Mouse (Mus musculus) heart, embryonic 11.5 days (tissue): Measurements from ENCODE around the gene Runx2. TPM values are rescaled to one million over a fixed set of nuclear protein-coding genes. Genes with fewer than 3 reads are reported as not detected.

ENCODE experiments used
- ATAC-seq: fragments of 200-750 bp; cut with Nextera tagmentation; replicated peaks from 2 replicates; pipeline ENCODE4 v1.8.0; 2017; ENCODE audit warnings: moderate library complexity; ENCODE audit not compliant: insufficient number of reproducible peaks, low FRiP score, low TSS enrichment
- H3K27ac ChIP-seq: fragments of 300-500 bp; sonication (generic); 2 replicates; pipeline ENCODE4 v1.5.1; 2014; ENCODE audit warnings: mild to moderate bottlenecking, low read depth, low read length
- H3K27me3 ChIP-seq: fragments of 300-500 bp; sonication (generic); 2 replicates; pipeline ENCODE4 v1.6.1; 2014; ENCODE audit warnings: mild to moderate bottlenecking, low read length, mixed read lengths; ENCODE audit not compliant: control insufficient read depth, insufficient read depth
- H3K36me3 ChIP-seq: fragments of 300-500 bp; sonication (generic); 2 replicates; pipeline ENCODE4 v1.6.1; 2014; ENCODE audit warnings: mild to moderate bottlenecking, low read length, moderate library complexity, mixed read lengths; ENCODE audit not compliant: control insufficient read depth, insufficient read depth
- H3K4me1 ChIP-seq: fragments of 300-500 bp; sonication (generic); 2 replicates; pipeline ENCODE4 v1.6.1; 2014; ENCODE audit warnings: low read length; ENCODE audit not compliant: control insufficient read depth, insufficient read depth
- H3K4me2 ChIP-seq: fragments of 300-500 bp; sonication (generic); 2 replicates; pipeline ENCODE4 v1.6.1; 2014; ENCODE audit warnings: mild to moderate bottlenecking, moderate library complexity
- H3K4me3 ChIP-seq: fragments of 300-500 bp; sonication (generic); 2 replicates; pipeline ENCODE4 v1.5.1; 2014; ENCODE audit warnings: low read depth, low read length
- H3K9ac ChIP-seq: fragments of 300-500 bp; sonication (generic); 2 replicates; pipeline ENCODE4 v1.6.1; 2014; ENCODE audit warnings: mild to moderate bottlenecking, low read depth, low read length, moderate library complexity
- H3K9me3 ChIP-seq: fragments of 300-500 bp; sonication (generic); replicated peaks from 2 replicates; pipeline ENCODE4 v1.6.1; 2016; ENCODE audit warnings: low read length; ENCODE audit not compliant: control insufficient read depth
- WGBS: fragments of 180-500 bp; shearing (Covaris S2); extraction: QIAGEN DNeasy Blood & Tissue Kit; methylation state at CpG from one replicate; pipeline ENCODE4 v1.1.7; 2014; ENCODE audit not compliant: insufficient replicate concordance; 5-methylcytosine and 5-hydroxymethylcytosine counted together
- polyA plus RNA-seq: library from polyadenylated mRNA; unstranded; fragments of >200 nt; fragmentation: Nextera tagmentation; extraction: Ambion mirVana; gene quantifications from 2 replicates; pipeline ENCODE4 v1.2.1, GENCODE M21; 2014

Runx2 gene
- polyA plus RNA-seq, 1 experiment from 2014 or later: 0.62 TPM

- H3K9me3 ChIP-seq: no peaks in the 10 kb centered on the region
Observed at GRCm38 (mm10) chr17:44605749-44606148, 208.8 kb downstream of the Runx2 start.

GRCm38 (mm10) chr17:44603170-44603569, 211.4 kb downstream of the Runx2 start:
- no peak overlapping the region for H3K4me3 ChIP-seq
- H3K27me3 ChIP-seq: no peaks in the 10 kb centered on the region
- H3K36me3 ChIP-seq: no peaks in the 10 kb centered on the region
- no peaks in the 10 kb centered on the region for H3K9me3 ChIP-seq
- no peak overlapping the region for H3K27ac ChIP-seq
- H3K4me2 ChIP-seq: no peak overlapping the region
- no peak for ATAC-seq
- no peak overlapping the region for H3K9ac ChIP-seq
- 58% methylated on average over 4 of the region's 4 CpGs for WGBS
- no peaks in the 10 kb centered on the region for H3K4me1 ChIP-seq

More at GRCm38 (mm10) chr17:44605749-44606148, 208.8 kb downstream of the Runx2 start:
- no peak overlapping the region for H3K4me3 ChIP-seq
- H3K4me1 ChIP-seq: 0 out of 2 replicates have a peak, but pooled peaks cover 3% of the 10 kb centered on the region
- H3K27me3 ChIP-seq: no peaks in the 10 kb centered on the region
- no peak overlapping the region for H3K4me2 ChIP-seq
- no peak overlapping the region for H3K9ac ChIP-seq
- no peak overlapping the region for H3K27ac ChIP-seq
- ATAC-seq: no peak
- WGBS: 91% methylated on average over 3 of the region's 3 CpGs
- no peaks in the 10 kb centered on the region for H3K36me3 ChIP-seq

GRCm38 (mm10) chr17:44601317-44602021, 213.1 kb downstream of the Runx2 start:
- Histone ChIP-seq H3K36me3 (no peaks in the 10 kb centered on the region), H3K9ac (no peak overlapping the region), H3K4me3 (no peak overlapping the region), H3K4me2 (no peak overlapping the region), H3K27me3 (no peaks in the 10 kb centered on the region), H3K4me1 (no peaks in the 10 kb centered on the region), H3K9me3 (no peaks in the 10 kb centered on the region), H3K27ac (no peak overlapping the region)
- WGBS: 66% methylated on average over 11 of the region's 11 CpGs
- ATAC-seq: no peak

- Histone ChIP-seq H3K9me3 (no peaks in the 10 kb centered on the region), H3K36me3 (no peaks in the 10 kb centered on the region), H3K4me2 (no peak overlapping the region), H3K27ac (no peak overlapping the region), H3K9ac (no peak overlapping the region), H3K4me1 (no peaks in the 10 kb centered on the region), H3K27me3 (no peaks in the 10 kb centered on the region), H3K4me3 (no peak overlapping the region)
- 61% methylated on average over 1 of the region's 1 CpGs for WGBS
- ATAC-seq: no peak
Observed at GRCm38 (mm10) chr17:44599856-44600255, 214.7 kb downstream of the Runx2 start.

GRCm38 (mm10) chr17:44599132-44599531, 215.5 kb downstream of the Runx2 start:
- H3K9me3 ChIP-seq: no peaks in the 10 kb centered on the region
- no peak overlapping the region for H3K4me3 ChIP-seq
- ATAC-seq: no peak
- no peak overlapping the region for H3K4me2 ChIP-seq
- H3K4me1 ChIP-seq: no peaks in the 10 kb centered on the region
- no peaks in the 10 kb centered on the region for H3K27me3 ChIP-seq
- H3K9ac ChIP-seq: no peak overlapping the region
- WGBS: 84% methylated on average over 2 of the region's 2 CpGs
- H3K27ac ChIP-seq: no peak overlapping the region
- H3K36me3 ChIP-seq: no peaks in the 10 kb centered on the region

GRCm38 (mm10) chr17:44597918-44598504, 216.6 kb downstream of the Runx2 start:
- Histone ChIP-seq H3K4me3 (no peak overlapping the region), H3K4me2 (no peak overlapping the region), H3K4me1 (no peaks in the 10 kb centered on the region), H3K9ac (no peak overlapping the region), H3K9me3 (no peaks in the 10 kb centered on the region), H3K27ac (no peak overlapping the region), H3K27me3 (no peaks in the 10 kb centered on the region), H3K36me3 (no peaks in the 10 kb centered on the region)
- no peak for ATAC-seq
- WGBS: 71% methylated on average over 8 of the region's 8 CpGs

- Histone ChIP-seq H3K27ac (no peak overlapping the region), H3K4me3 (no peak overlapping the region), H3K9ac (no peak overlapping the region), H3K4me1 (no peaks in the 10 kb centered on the region), H3K27me3 (no peaks in the 10 kb centered on the region; the same call in 1 of the 2 replicates), H3K36me3 (no peaks in the 10 kb centered on the region), H3K4me2 (no peak overlapping the region), H3K9me3 (no peaks in the 10 kb centered on the region)
- 86% methylated on average over 6 of the region's 6 CpGs for WGBS
- no peak for ATAC-seq
Observed at GRCm38 (mm10) chr17:44592737-44593090, 221.9 kb downstream of the Runx2 start.

GRCm38 (mm10) chr17:44592067-44592736, 222.4 kb downstream of the Runx2 start:
- no peaks in the 10 kb centered on the region for H3K9me3 ChIP-seq
- no peak overlapping the region for H3K27ac ChIP-seq
- no peak overlapping the region for H3K4me2 ChIP-seq
- ATAC-seq: no peak
- WGBS: 75% methylated on average over 16 of the region's 16 CpGs
- no peaks in the 10 kb centered on the region for H3K36me3 ChIP-seq
- no peak overlapping the region for H3K4me3 ChIP-seq
- no peaks in the 10 kb centered on the region; the same call in 1 of the 2 replicates for H3K27me3 ChIP-seq
- H3K4me1 ChIP-seq: no peaks in the 10 kb centered on the region
- H3K9ac ChIP-seq: no peak overlapping the region
